Mouse (Mus musculus): Measurements from ENCODE around the gene Clic4. TPM values are rescaled to one million over a fixed set of nuclear protein-coding genes. Genes with fewer than 3 reads are reported as not detected.

The Clic4 gene
- polyA plus RNA-seq, 1 experiment from 2014 or later, result 207 TPM

DNA sequence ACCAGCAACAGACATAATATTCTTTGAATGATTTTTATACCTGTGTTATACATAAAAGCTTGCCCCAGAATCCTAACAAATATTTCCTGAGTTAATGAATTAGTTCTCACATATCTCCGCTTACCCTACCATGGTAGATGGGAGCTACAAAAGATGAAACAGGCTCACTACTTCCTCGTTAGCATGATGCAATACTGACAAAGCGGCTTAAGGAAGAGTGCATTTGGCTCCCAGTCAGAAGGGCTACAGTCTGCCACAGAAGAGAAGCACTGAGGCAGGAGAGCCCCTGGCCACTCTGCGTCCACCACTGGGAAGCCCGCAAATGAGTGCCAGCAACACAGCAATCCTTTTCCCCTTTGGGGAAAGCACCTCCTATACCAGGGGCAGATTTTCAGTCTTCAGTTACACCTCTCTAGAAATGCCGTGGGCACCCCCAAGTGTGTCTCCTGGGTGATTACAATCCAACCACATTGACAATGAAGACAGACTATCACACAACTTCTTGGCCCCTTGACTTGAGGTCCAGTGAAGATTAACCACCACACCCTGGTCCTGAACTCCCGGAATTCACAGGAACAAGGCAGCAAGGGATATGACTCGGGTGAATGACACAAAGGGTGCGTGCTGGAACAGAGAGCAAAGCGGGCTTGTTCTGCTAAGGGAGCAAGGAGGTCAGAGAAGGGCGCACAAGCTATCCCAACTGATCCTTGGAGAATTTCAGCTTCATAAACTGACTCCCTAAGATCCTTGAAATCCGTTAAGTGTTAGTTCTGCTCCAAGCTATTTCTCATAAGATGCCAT is 19.2 kb downstream of the Clic4 start:
- Histone ChIP-seq H3K4me1 (peaks cover 40% of the 10 kb centered on the region), H3K4me3 (no peak overlapping the region), H3K27me3 (replicated peaks; ENCODE audit: low read depth, poor library complexity, severe bottlenecking) (no peaks in the 10 kb centered on the region), H3K27ac (replicated peaks) (no peak overlapping the region), H3K36me3 (replicated peaks) (peaks cover 39% of the 10 kb centered on the region), H3K9me3 (peaks cover 4% of the 10 kb centered on the region; the same call in 1 of the 2 replicates)
- WGBS, result 91% methylated on average over 12 of the region's 12 CpGs
- no peak for DNase-seq (ENCODE audit: low spot score)

DNA sequence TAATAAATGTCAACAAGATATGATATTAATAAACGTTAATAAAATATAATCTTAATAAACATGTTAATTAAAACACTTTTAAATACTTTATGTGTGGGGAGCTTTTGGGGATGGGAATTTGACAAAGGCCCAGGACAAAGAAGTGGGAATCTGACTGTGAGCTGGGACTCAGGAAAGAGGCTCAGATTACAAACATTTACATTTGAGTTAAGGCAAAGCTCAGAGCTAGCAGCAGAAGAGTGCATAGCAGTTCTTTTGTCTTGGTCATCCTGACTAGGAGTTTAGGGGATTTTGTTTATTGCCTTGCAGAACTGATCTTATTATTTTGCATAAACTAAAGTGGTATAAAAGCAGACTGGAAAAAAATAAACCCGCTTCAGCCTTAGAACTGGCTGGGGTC is 20.8 kb downstream of the Clic4 start:
- 27% methylated on average over 2 of the region's 2 CpGs for WGBS
- Histone ChIP-seq H3K9me3 (peaks cover 4% of the 10 kb centered on the region; the same call in 1 of the 2 replicates), H3K27ac (replicated peaks) (no peak overlapping the region), H3K36me3 (replicated peaks) (peaks cover 27% of the 10 kb centered on the region), H3K27me3 (replicated peaks; ENCODE audit: low read depth, poor library complexity, severe bottlenecking) (no peaks in the 10 kb centered on the region), H3K4me3 (no peak overlapping the region), H3K4me1 (peaks cover 50% of the 10 kb centered on the region)
- DNase-seq (ENCODE audit: low spot score), result no peak

DNA sequence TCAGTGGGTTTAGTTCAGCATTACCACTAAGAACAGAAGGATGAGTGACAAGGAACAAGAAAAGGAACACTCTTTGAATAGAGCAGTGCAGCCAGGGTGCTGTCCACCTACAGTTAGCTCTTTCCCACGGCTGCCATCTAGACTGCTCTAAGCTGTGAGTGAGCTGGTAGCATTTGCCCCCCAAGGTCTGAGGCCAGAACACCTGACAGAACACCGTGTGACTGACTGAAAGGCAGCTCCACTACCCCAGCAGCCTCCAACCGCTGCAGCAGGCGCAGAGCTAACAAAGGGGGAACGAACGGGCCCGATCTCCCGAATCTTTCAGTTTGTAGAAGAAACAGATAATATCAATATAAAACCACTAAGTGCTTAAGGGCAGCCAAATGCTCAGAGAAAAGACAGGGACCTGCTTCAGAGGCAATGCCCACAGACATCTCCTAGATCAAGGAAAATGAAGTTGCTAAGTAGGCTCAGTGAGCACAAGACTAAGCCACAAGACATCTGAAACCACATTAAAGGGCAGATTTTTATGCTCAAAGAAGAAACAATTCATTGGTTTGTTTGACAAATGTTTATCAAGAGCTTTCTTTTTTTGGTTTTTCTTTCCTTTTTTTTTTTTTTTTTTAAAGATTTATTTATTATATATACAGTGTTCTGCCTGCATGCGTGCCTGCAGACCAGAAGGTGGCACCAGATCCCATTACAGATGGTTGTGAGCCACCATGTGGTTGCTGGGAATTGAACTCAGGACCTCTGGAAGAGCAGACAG is 24.2 kb downstream of the Clic4 start:
- DNase-seq (ENCODE audit: low spot score), result no peak
- Histone ChIP-seq H3K4me1 (peaks cover 39% of the 10 kb centered on the region), H3K4me3 (no peak overlapping the region), H3K36me3 (replicated peaks) (peaks cover 32% of the 10 kb centered on the region), H3K27ac (replicated peaks) (no peak overlapping the region), H3K9me3 (peaks cover 4% of the 10 kb centered on the region; the same call in 1 of the 2 replicates), H3K27me3 (replicated peaks; ENCODE audit: low read depth, poor library complexity, severe bottlenecking) (no peaks in the 10 kb centered on the region)
- 78% methylated on average over 9 of the region's 9 CpGs for WGBS

DNA sequence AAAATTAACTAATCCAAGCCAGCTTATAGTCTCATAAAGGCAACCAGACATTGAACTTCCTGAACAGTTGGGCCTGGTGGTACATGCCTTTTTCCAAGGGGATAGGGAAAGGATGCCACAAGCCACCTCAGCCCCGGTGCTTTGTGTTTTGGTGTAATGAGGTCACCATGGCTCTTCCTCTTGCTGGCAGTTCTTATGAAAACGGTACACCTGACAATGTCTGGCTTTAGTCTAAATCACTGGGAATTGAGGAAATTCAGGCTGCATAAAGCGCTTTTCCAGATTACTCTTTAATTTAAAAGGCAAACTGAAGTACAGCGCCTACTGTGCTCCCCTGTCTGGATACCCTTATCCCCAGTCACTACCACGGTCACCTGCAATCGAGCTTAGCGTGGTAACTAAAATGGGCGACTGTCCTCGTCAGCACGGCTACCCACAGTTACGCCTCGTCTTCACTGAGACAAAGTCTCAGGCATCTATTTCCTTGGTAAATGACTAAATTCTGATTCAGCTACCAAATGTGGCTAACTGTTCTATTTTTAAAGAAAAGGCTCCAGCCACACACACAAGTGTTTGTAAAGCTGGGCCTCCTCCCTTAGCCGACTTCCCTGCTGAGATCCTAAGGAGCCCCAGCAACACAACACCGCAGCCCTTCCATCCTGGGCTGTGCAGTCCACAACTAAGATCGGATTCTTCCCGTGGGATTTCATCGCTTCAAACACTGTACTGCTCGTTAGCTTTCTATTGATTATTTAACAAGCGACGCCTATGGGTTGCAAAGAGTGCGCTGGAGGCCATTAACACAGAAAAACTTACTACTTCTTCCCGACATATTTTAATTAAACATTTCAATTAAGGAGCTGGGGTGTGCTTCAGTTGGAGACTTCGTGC is 25.5 kb downstream of the Clic4 start:
- H3K4me3 ChIP-seq, result no peak overlapping the region
- no peak for DNase-seq (ENCODE audit: low spot score)
- 75% methylated on average over 23 of the region's 23 CpGs for WGBS
- H3K27me3 ChIP-seq (replicated peaks; ENCODE audit: low read depth, poor library complexity, severe bottlenecking), result no peaks in the 10 kb centered on the region
- peaks cover 29% of the 10 kb centered on the region for H3K4me1 ChIP-seq
- H3K9me3 ChIP-seq, result peaks cover 4% of the 10 kb centered on the region; the same call in 1 of the 2 replicates
- H3K36me3 ChIP-seq (replicated peaks), result peaks cover 29% of the 10 kb centered on the region
- H3K27ac ChIP-seq (replicated peaks), result no peak overlapping the region

DNA sequence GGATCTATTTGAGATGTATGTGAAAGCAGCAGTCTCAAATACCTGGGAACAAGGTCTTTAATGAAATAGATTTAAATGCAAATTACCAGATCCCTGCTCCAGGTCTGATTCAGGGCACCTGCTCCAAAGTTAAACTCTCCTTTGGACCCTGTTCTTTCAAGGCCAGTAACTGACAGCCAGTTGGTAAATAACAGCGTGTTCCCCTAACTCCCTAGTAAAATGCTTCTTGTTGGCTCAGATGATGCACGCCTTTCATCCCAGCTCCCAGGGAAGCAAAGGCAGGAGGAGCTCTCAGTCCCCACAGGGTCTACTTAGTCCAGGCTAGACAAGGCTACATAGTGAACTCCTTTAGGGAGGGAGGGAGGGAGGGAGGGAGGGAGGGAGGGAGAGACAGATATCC is 26.2 kb downstream of the Clic4 start:
- Histone ChIP-seq H3K4me3 (no peak overlapping the region), H3K36me3 (replicated peaks) (peaks cover 29% of the 10 kb centered on the region), H3K9me3 (peaks cover 4% of the 10 kb centered on the region; the same call in 1 of the 2 replicates), H3K27ac (replicated peaks) (no peak overlapping the region), H3K4me1 (peaks cover 31% of the 10 kb centered on the region), H3K27me3 (replicated peaks; ENCODE audit: low read depth, poor library complexity, severe bottlenecking) (no peaks in the 10 kb centered on the region)
- 83% methylated on average over 2 of the region's 2 CpGs for WGBS
- DNase-seq (ENCODE audit: low spot score), result no peak

DNA sequence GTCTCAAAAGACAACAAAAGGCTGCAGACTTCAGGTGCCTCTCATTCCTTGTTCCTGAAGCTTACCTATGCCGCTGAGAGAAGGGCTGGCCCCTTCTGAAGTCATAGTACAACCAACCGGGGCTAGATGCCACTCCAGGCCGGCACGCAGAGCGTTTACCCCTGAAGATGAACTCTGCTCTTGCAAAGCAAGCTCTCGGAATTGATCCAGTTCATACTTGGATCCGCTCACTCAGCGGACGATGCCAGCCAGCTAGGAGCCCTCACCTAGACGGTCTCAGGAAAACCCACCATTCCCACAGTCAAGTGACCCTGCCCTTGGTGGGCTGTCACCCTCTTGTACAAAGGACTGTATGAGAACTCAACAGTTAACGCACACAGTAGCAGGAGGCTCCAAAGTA is 26.8 kb downstream of the Clic4 start:
- Histone ChIP-seq H3K4me1 (peaks cover 35% of the 10 kb centered on the region), H3K9me3 (peaks cover 4% of the 10 kb centered on the region; the same call in 1 of the 2 replicates), H3K4me3 (no peak overlapping the region), H3K27ac (replicated peaks) (no peak overlapping the region), H3K36me3 (replicated peaks) (peaks cover 29% of the 10 kb centered on the region), H3K27me3 (replicated peaks; ENCODE audit: low read depth, poor library complexity, severe bottlenecking) (no peaks in the 10 kb centered on the region)
- 95% methylated on average over 11 of the region's 11 CpGs for WGBS
- no peak for DNase-seq (ENCODE audit: low spot score)

DNA sequence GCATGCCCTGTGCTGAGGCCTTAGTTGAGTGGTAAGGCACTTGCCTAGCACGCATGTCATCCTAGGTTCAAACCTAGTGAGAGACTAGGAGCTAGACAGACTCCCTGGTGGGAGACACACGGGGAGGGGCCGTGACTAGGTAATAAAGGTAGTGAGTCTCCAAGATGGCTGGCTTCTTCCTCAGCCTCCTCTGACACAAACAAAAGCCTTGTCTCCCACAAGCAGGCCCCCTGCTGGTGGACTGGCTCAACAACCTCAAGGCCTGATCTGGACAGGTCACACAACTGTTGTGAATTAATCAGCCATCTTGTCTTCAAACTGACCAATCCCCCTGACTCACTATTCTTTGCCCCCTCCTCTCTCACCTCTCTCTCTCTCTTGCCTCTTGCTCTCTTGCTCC is 28.3 kb downstream of the Clic4 start:
- H3K27me3 ChIP-seq (replicated peaks; ENCODE audit: low read depth, poor library complexity, severe bottlenecking), result no peaks in the 10 kb centered on the region
- peaks cover 2% of the 10 kb centered on the region; the same call in 1 of the 2 replicates for H3K9me3 ChIP-seq
- H3K36me3 ChIP-seq (replicated peaks), result peaks cover 22% of the 10 kb centered on the region
- H3K27ac ChIP-seq (replicated peaks), result no peak overlapping the region
- H3K4me3 ChIP-seq, result no peak overlapping the region
- H3K4me1 ChIP-seq, result peaks cover 39% of the 10 kb centered on the region
- WGBS, result 95% methylated on average over 3 of the region's 3 CpGs
- peak; percentile 22 for DNase-seq (ENCODE audit: low spot score)

DNA sequence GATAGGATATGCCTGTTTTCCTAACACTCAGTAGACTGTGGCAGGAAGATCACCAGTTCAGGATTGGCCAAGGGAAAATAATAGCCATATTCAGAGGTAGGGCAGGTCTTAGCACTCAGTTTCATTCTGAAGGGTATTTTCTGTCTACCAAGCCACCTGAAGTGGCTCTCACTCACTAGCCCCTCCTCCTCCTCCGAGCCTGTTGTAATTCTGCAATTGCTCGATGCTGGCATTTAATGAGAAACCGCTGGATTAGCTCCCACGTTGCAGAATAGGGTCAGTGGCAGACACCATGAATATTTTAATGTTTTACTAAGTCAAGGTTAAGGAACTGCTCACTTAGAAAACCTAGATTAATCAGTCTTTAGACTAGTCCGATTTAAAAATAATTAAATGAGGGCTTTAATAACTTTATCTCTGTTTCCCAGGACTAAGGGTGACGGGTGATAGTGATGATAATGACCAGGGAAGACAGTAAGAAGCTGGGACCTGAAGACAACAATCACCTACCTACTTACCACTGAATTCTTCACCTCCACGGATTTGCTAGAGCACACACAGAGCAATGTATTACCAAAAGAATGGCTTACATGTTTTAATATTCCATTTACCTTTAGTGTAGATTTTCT is 29.6 kb downstream of the Clic4 start:
- H3K27me3 ChIP-seq (replicated peaks; ENCODE audit: low read depth, poor library complexity, severe bottlenecking), result no peaks in the 10 kb centered on the region
- H3K9me3 ChIP-seq, result no peaks in the 10 kb centered on the region
- no peak overlapping the region for H3K27ac ChIP-seq (replicated peaks)
- H3K4me1 ChIP-seq, result peaks cover 34% of the 10 kb centered on the region
- H3K4me3 ChIP-seq, result no peak overlapping the region
- 83% methylated on average over 7 of the region's 7 CpGs for WGBS
- DNase-seq (ENCODE audit: low spot score), result no peak
- peaks cover 30% of the 10 kb centered on the region for H3K36me3 ChIP-seq (replicated peaks)

DNA sequence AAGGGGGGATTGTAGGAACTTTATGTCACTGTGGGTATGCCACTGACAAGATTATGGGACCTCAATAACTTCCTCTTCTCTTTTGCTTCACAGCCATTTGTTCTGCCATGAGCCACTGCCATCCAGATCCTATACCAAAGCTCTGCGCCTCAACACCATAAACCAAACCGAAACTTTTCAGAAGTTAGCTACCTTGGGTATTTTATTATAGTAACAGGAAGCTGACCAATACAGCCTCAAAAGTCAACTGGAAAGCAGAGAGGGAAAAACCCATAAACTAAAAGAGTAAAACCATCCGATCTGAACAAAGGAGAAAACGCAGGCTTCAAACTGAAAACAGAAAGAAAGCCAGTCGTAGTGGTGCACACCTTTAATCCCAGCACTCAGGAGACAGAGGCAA is 30.2 kb downstream of the Clic4 start:
- no peak overlapping the region for H3K27ac ChIP-seq (replicated peaks)
- no peak for DNase-seq (ENCODE audit: low spot score)
- 94% methylated on average over 5 of the region's 5 CpGs for WGBS

DNA sequence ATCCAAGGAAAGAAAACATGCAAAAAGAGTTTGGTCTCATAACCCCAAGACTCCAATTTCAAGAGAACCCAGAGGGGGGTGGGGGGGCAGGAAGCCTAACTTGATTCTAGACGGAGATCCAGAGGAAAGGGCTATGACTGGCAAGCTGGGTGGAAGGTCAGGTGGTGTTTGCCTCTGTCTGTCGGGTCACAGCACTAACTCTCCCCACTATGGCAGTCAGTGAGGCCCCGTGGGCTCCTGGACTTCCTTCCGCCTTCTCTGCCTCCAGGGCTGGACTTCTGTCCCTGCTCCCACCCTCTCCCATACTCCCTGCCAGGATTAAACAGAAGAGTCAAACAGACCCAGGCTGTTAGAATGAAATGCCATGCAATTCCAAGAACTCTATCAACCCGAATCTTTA is 30.9 kb downstream of the Clic4 start:
- Histone ChIP-seq H3K9me3 (no peaks in the 10 kb centered on the region), H3K4me3 (no peak overlapping the region), H3K27me3 (replicated peaks; ENCODE audit: low read depth, poor library complexity, severe bottlenecking) (no peaks in the 10 kb centered on the region), H3K36me3 (replicated peaks) (peaks cover 44% of the 10 kb centered on the region), H3K27ac (replicated peaks) (no peak overlapping the region), H3K4me1 (peaks cover 20% of the 10 kb centered on the region)
- 37% methylated on average over 5 of the region's 5 CpGs for WGBS
- DNase-seq (ENCODE audit: low spot score), result no peak

More for the DNA sequence above, 30.2 kb downstream of the Clic4 start:
- Histone ChIP-seq H3K4me1 (peaks cover 27% of the 10 kb centered on the region), H3K9me3 (no peaks in the 10 kb centered on the region), H3K4me3 (no peak overlapping the region), H3K27me3 (replicated peaks; ENCODE audit: low read depth, poor library complexity, severe bottlenecking) (no peaks in the 10 kb centered on the region), H3K36me3 (replicated peaks) (peaks cover 36% of the 10 kb centered on the region)

DNA sequence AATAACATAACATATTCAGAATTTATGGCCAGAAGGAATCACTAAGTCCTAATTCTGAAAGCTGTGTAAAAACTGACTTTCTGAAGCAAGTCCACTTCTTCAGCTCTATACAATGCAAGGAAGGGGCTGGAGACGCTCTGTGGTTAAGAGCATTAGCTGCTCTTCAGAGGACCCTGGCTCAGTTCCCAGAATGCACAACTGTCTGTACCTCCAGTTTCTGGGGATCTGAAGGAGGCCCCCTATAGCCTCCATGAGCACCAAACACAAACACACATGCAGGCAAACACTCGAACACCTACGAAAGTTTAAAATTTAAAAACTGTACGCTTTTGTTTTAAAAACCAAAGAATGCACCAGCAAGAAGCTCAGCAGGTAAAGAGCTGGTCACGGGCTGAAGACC is 31.5 kb downstream of the Clic4 start:
- no peak for DNase-seq (ENCODE audit: low spot score)
- 82% methylated on average over 5 of the region's 5 CpGs for WGBS
- H3K36me3 ChIP-seq (replicated peaks), result peaks cover 49% of the 10 kb centered on the region
- no peaks in the 10 kb centered on the region for H3K27me3 ChIP-seq (replicated peaks; ENCODE audit: low read depth, poor library complexity, severe bottlenecking)
- no peak overlapping the region for H3K27ac ChIP-seq (replicated peaks)
- H3K4me3 ChIP-seq, result no peak overlapping the region
- H3K9me3 ChIP-seq, result no peaks in the 10 kb centered on the region
- H3K4me1 ChIP-seq, result peaks cover 18% of the 10 kb centered on the region

DNA sequence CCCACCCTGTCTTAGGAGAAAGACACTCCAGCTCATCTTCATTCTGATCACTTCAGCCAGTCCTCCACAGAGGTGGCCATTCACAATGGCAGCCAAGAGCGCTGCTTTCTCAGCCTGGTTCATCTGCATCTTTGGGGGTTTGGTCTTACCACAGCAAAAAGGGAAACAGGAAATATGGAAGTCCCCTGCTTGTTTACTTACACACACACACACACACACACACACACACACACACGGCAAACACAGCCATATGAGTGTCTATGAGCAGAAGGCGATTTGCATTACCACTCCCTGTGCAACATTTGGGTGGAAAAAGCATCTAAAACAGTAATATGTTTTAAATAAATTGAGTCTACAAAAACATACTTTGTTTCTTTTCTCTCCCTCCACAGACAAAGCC is 32.3 kb downstream of the Clic4 start:
- Histone ChIP-seq H3K27me3 (replicated peaks; ENCODE audit: low read depth, poor library complexity, severe bottlenecking) (no peaks in the 10 kb centered on the region), H3K27ac (replicated peaks) (no peak overlapping the region), H3K9me3 (no peaks in the 10 kb centered on the region), H3K36me3 (replicated peaks) (peaks cover 52% of the 10 kb centered on the region), H3K4me3 (no peak overlapping the region), H3K4me1 (peaks cover 18% of the 10 kb centered on the region)
- 86% methylated on average over 3 of the region's 3 CpGs for WGBS
- no peak for DNase-seq (ENCODE audit: low spot score)

All from embryonic facial prominence, embryonic 10.5 days (tissue).